Mouse (Mus musculus) activated CD4-positive, CD25-positive, alpha-beta regulatory T cell, adult 4 months (primary cell): ENCODE measurements around the gene Tmem88b. TPM values are rescaled to one million over a fixed set of nuclear protein-coding genes. Genes with fewer than 3 reads are reported as not detected.
"Not testable (repeated sequence)": the region's sequence is repeated elsewhere in the genome, so short reads cannot be mapped to it uniquely, and the experiment has no call there.

Experiments used
- ATAC-seq: one replicate; pipeline ENCODE4 v1.8.0; 2017
- polyA plus RNA-seq, 2 experiments: library from polyadenylated mRNA; unstranded; fragments of 100-300 nt; shearing (Covaris generic); gene quantifications; one replicate each; pipeline ENCODE4 v1.2.1; 2017

The Tmem88b gene
- polyA plus RNA-seq, 2 experiments from 2014 or later, result 0.16 TPM; not detected in 1

GRCm38 (mm10) chr4:155759862-155760612, 25.6 kb downstream of the Tmem88b start:
- no peak for ATAC-seq

- no peak for ATAC-seq
These were observed 28.7 kb downstream of the Tmem88b start for GRCm38 (mm10) chr4:155757011-155757410.

- no peak for ATAC-seq
These were observed 38.8 kb downstream of the Tmem88b start for GRCm38 (mm10) chr4:155746575-155747490.

- no peak for ATAC-seq
These were observed 39.6 kb downstream of the Tmem88b start for GRCm38 (mm10) chr4:155746036-155746548.

- ATAC-seq, result no peak
These were observed 40.5 kb downstream of the Tmem88b start for GRCm38 (mm10) chr4:155745136-155745535.

GRCm38 (mm10) chr4:155744474-155744873, 41.2 kb downstream of the Tmem88b start:
- ATAC-seq, result no peak

- no peak for ATAC-seq
These were observed 43.0 kb downstream of the Tmem88b start for GRCm38 (mm10) chr4:155742684-155743083.

GRCm38 (mm10) chr4:155740681-155741080, 45.0 kb downstream of the Tmem88b start:
- ATAC-seq, result not testable (repeated sequence)

GRCm38 (mm10) chr4:155739741-155740636, 45.7 kb downstream of the Tmem88b start:
- ATAC-seq, result no peak

- ATAC-seq, result no peak
These were observed 46.5 kb downstream of the Tmem88b start for GRCm38 (mm10) chr4:155739152-155739551.

GRCm38 (mm10) chr4:155738262-155738661, 47.4 kb downstream of the Tmem88b start:
- ATAC-seq, result no peak

GRCm38 (mm10) chr4:155736421-155736820, 49.3 kb downstream of the Tmem88b start:
- no peak for ATAC-seq

- no peak for ATAC-seq
These were observed 49.9 kb downstream of the Tmem88b start for GRCm38 (mm10) chr4:155735788-155736187.

GRCm38 (mm10) chr4:155734951-155735702, 50.5 kb downstream of the Tmem88b start:
- ATAC-seq, result peak; percentile 6

- peak; percentile 82 for ATAC-seq
These were observed 51.2 kb downstream of the Tmem88b start, which contains the start of gene Tmem240 for GRCm38 (mm10) chr4:155734350-155734941. Gene Tmem240 (plus strand): TSS chr4:155734800.

GRCm38 (mm10) chr4:155733267-155733666, 52.4 kb downstream of the Tmem88b start:
- no peak for ATAC-seq
